ENCODE assay signal across 25 mouse cellular contexts in the genomic region with DNA sequence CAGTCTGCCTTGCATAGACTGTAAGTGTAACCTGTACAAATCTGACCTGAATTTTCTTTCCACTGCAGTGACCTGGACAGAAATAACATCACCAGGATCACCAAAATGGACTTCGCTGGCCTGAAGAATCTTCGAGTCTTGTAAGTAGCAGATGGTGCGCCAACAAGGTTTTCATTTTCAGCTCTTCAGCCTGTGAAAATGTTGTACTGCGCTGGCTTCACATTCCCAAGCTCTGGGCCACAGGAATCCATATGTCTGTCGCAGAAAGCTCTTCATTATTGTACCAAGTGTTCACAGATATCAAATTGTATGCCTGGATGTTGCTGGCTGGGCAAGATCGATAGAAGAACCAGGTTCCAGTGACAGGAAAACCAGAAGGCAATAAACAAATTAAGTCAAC. TPM values are rescaled to one million over a fixed set of nuclear protein-coding genes. Genes with fewer than 3 reads are reported as not detected.
"Had no signal": no experiment of that assay in that cellular context is flagged by ENCODE, and none has a peak within 500 bp of the region (broad histone marks: within the 10 kb centered on the region; RNA-seq: fewer than 3 reads in every experiment).

No protein-coding gene starts in this region.

- H3K27ac ChIP-seq: intestine, embryonic 15.5 days; kidney, embryonic 15.5 days; left cerebral cortex, adult 2 months; liver, embryonic 13.5 days; midbrain, embryonic 12.5 days; midbrain, embryonic 15.5 days; neural tube, embryonic 13.5 days; stomach, postnatal 0 days had no signal

- ATAC-seq: intestine, embryonic 15.5 days; midbrain, embryonic 15.5 days had no signal

- H3K4me1 ChIP-seq: intestine, embryonic 15.5 days; kidney, embryonic 15.5 days; liver, embryonic 13.5 days; midbrain, embryonic 12.5 days; midbrain, embryonic 15.5 days; neural tube, embryonic 13.5 days had no signal

- H3K36me3 ChIP-seq: kidney, embryonic 15.5 days; liver, embryonic 13.5 days; midbrain, embryonic 12.5 days; midbrain, embryonic 15.5 days; neural tube, embryonic 13.5 days had no signal

- H3K9me3 ChIP-seq: intestine, embryonic 15.5 days; kidney, embryonic 15.5 days; liver, embryonic 13.5 days; midbrain, embryonic 12.5 days; midbrain, embryonic 15.5 days; neural tube, embryonic 13.5 days had no signal

- H3K9ac ChIP-seq: intestine, embryonic 15.5 days; kidney, embryonic 15.5 days; liver, embryonic 13.5 days; midbrain, embryonic 12.5 days; midbrain, embryonic 15.5 days; neural tube, embryonic 13.5 days had no signal

- H3K4me3 ChIP-seq: intestine, embryonic 15.5 days; kidney, embryonic 15.5 days; left cerebral cortex, adult 2 months; liver, embryonic 13.5 days; midbrain, embryonic 12.5 days; midbrain, embryonic 15.5 days; myocyte; neural tube, embryonic 13.5 days had no signal

- H3K4me2 ChIP-seq: intestine, embryonic 15.5 days; kidney, embryonic 15.5 days; liver, embryonic 13.5 days; midbrain, embryonic 12.5 days; midbrain, embryonic 15.5 days; neural tube, embryonic 13.5 days had no signal

- DNase-seq: kidney, adult 11 months; kidney, adult 8-10 months; kidney, postnatal 10 days; kidney, postnatal 4 days; layer of hippocampus, postnatal 36 days; left cerebral cortex, postnatal 4 days; liver, embryonic 13.5 days; lung, adult 2 months; lung, postnatal 14 days; lung, postnatal 4 days; retina, postnatal 1 day; right cerebral cortex, postnatal 4 days; thymus, postnatal 36 days had no signal

- H3K27me3 ChIP-seq: intestine, embryonic 15.5 days; kidney, embryonic 15.5 days; liver, embryonic 13.5 days; midbrain, embryonic 15.5 days had no signal

RNA-seq across cellular contexts. Expression of gene Slit3, which starts 50.5 kb away (rescaled TPM):
- total RNA-seq: megakaryocyte progenitor cell, adult 5-6 weeks; megakaryocyte-erythroid progenitor cell, adult 5-6 weeks; monocyte, adult 5-6 weeks; neutrophil, adult 5-6 weeks had no signal
- polyA plus RNA-seq: myocyte had no signal
